Mouse (Mus musculus) c-Kit-negative CD71-positive TER-119-positive erythroid progenitor cells, embryonic 14.5 days (primary cell): Measurements from ENCODE around the gene Lrrc39.

ENCODE experiments used
- DNase-seq: peaks from one replicate; pipeline ENCODE4 v3.0.0-alpha.2; 2013; ENCODE audit warnings: low read depth, low spot score

Gene Lrrc39

DNA sequence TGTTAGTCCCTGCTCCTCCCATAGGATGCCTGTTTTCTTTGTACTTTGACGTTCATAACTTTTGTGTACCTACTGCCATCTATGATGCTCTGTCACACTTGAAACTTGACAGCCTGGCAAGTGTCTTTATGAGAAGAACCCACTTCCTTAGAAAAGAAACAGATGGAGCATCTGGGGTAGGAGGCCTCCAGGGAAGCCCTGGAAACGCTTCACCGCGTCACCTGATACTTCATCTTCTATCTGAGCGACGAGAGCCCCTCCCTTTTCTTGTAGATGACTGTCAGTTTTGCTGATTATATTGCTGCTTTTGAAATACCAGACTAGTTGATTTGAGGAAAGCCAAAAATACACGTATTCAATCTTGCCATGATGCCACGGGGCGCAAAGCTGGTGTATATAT is 41.8 kb downstream of the Lrrc39 start:
- no peak for DNase-seq

DNA sequence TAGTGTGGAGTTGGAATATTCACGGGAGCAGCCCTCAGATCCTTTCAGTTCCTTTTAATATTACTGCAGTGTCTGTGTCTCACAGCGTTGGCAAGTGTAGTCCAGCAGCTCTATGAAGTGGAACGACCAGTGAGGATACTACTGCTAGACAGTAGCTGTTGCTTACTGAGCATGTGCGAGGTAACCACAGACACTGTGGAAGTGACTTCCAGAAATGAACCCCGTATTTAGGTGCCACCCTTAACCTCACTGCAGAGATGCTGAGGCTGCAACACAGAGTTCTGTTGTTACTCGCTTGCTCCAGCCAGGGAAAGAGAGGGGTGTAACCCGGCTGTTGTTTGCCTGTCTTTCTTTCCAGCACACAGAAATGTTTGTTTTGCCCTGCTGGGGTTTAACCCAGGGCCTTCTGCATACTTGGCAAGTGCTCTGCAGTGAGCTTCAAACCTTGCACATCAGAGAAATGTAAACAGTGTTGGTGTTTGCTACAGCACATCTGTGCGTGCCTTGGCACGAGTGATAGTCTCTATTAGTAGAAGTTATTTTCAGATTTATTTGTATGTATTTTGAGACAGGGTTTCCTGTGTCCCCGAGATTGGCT is 51.6 kb downstream of the Lrrc39 start, which contains the start of gene Trmt13:
TSS of gene Trmt13 (minus strand) at position 293 of the 598 bp plus-strand sequence.
- DNase-seq, result no peak

DNA sequence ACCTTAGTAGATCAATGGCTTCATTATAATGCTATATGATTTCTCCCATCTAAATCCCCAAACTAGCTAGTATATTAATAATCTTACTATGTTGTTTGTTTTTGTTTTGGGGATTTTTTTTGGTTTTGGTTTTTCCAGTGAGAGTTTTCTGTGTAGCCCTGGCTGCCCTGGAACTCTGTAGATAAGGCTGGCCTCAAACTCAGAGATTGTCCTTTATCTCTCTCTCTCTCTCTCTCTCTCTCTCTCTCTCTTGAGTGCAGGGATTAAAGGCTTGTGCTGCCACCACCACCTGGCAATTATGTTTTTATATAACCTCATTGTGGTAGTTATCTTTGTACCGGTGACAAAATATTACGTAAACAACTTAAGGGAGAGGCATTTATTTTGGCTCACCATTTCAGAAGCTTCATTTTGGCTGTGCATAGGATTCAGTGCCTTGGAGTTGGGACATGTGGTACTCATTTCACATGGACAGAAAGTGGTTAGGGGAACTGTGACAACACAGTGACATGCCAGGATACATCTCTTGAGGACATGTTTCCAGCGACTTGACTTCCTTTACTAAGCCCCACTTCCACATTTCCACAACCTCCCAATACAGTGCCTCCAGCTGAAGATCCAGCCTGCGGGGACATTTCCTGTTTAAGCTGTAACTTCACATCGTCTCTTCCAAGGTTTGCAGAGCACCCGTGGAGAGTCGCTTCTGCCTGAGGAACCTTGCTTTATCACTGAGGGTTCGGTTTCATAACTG is 52.7 kb downstream of the Lrrc39 start:
- no peak for DNase-seq

DNA sequence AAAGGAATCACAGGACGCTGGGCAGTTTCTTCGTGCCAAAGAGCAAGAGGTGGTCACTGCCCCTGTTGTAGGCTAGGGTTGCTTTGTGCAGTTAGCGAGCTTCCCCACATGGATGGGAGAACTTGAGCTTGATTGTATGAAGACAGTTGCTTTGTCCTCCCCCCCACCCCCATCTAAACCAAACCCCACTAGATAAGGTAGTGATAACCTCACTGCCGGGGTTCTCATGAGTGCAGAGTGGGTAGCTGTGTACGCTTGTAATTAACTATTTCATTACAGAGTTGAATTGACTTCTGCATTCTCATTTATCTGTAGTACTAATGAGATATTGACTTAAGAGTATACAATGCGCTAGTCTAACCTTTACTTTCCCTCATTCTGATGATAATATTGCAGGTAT is 56.1 kb downstream of the Lrrc39 start:
- no peak for DNase-seq

DNA sequence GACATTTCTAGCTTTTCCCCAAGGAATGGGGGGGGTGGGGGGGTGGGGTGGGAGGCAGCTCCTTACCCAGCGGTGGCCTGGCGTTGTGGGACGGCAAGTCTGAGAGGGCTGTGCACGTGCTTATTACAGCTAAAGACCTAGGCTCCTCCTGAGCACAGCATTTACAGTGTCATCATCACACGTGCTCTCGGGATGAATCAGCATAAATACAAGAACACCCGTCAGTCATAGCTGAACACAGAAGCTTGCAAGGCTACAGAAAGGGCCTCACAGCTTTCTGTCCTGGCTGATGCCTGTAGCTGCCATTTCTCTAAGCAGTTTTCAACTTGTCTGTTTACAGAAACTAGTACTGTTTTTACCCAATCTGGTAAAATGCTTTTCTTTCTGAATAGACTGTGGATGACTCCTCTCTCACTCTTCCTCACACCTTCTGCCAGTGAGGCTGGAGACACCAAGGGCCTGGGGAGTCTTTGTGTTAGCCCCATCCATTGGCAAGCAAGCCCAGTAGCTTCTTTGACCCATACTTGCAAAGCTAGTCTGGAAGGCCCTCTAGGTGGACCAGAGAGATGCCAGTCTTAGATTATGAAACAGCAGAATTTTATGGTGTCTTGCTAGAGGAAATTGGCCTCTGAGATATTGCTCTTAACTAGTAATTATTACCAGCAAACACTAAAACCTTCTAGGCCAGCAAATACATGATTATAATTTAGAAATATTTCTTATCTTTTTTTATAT is 58.0 kb downstream of the Lrrc39 start:
- DNase-seq, result peak; percentile 57

DNA sequence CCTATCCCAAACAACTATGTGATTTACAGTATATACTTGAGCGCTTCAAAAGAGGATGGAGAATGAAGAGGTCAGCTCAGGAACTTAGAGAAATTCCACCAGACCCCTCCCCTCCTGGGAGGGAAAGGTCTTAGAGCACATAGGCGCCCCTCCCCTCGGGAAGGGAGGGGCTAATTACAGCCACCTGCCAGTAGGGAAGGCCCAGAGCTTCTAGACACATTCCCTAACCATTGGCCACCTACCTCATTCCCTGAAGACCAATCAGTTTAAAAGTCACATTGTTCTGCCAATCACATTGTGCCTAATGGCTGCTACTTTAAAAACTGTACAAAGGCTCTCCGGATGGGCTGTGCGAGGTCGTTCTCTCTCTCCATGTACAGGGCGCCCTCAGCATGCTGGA is 59.9 kb downstream of the Lrrc39 start:
- no peak for DNase-seq

DNA sequence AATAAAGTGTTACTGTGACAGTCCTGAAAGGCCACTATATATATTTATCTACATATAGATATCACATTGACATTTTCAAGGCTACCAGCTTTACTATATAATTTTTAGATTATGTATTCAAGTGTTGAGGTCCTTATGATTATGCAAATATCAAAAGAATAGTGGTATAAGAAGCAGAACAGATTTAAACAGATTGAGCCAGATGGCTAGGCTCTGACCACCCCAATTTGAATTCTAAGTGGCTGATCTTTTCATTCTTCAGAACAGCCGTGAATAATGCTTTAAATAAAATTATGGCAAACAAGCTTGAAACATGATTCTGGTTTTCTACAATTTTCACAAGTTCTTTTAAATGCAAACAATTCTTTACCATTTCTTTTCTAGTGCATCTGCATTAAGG is 68.7 kb downstream of the Lrrc39 start:
- DNase-seq, result no peak
